Mouse (Mus musculus) neural tube, embryonic 11.5 days (tissue): Measurements from ENCODE around the gene Dapl1. TPM values are rescaled to one million over a fixed set of nuclear protein-coding genes. Genes with fewer than 3 reads are reported as not detected.

Experiments
- ATAC-seq: fragments of 200-750 bp; cut with Nextera tagmentation; 2 replicates; pipeline ENCODE4 v1.8.0; 2017; ENCODE audit warnings: moderate number of reproducible peaks, mild to moderate bottlenecking, moderate TSS enrichment, moderate library complexity; ENCODE audit not compliant: insufficient read depth, low FRiP score, low TSS enrichment
- DNase-seq: peaks from one replicate; pipeline ENCODE4 v3.0.0-alpha.2; 2015; ENCODE audit warnings: low spot score
- H3K27ac ChIP-seq: fragments of 300-500 bp; sonication (generic); 2 replicates; pipeline ENCODE4 v1.5.1; 2014; ENCODE audit warnings: low read depth, mild to moderate bottlenecking, low read length
- H3K27me3 ChIP-seq: fragments of 300-500 bp; sonication (generic); 2 replicates; pipeline ENCODE4 v1.6.1; 2014; ENCODE audit warnings: mild to moderate bottlenecking, low read length, mixed read lengths; ENCODE audit not compliant: control insufficient read depth, insufficient read depth
- H3K36me3 ChIP-seq: fragments of 300-500 bp; sonication (generic); 2 replicates; pipeline ENCODE4 v1.6.1; 2014; ENCODE audit warnings: mild to moderate bottlenecking, low read length, moderate library complexity, mixed read lengths; ENCODE audit not compliant: control insufficient read depth, insufficient read depth
- H3K4me1 ChIP-seq: fragments of 300-500 bp; sonication (generic); 2 replicates; pipeline ENCODE4 v1.6.1; 2014; ENCODE audit warnings: low read length, mixed read lengths; ENCODE audit not compliant: control insufficient read depth, insufficient read depth
- H3K4me2 ChIP-seq: fragments of 300-500 bp; sonication (generic); 2 replicates; pipeline ENCODE4 v1.6.1; 2014; ENCODE audit warnings: low read depth, mild to moderate bottlenecking, moderate library complexity
- H3K4me3 ChIP-seq: fragments of 300-500 bp; sonication (generic); 2 replicates; pipeline ENCODE4 v1.5.1; 2014; ENCODE audit warnings: low read depth, low read length
- H3K9ac ChIP-seq: fragments of 300-500 bp; sonication (generic); 2 replicates; pipeline ENCODE4 v1.6.1; 2014; ENCODE audit warnings: mild to moderate bottlenecking, low read length
- H3K9me3 ChIP-seq: fragments of 300-500 bp; sonication (generic); 2 replicates; pipeline ENCODE4 v1.6.1; 2016; ENCODE audit warnings: low read length; ENCODE audit not compliant: control insufficient read depth
- WGBS: fragments of 180-500 bp; shearing (Covaris S2); extraction: QIAGEN DNeasy Blood & Tissue Kit; methylation state at CpG from one replicate; pipeline ENCODE4 v1.1.7; 2014; 5-methylcytosine and 5-hydroxymethylcytosine counted together
- polyA plus RNA-seq: library from polyadenylated mRNA; unstranded; fragments of >200 nt; fragmentation: Nextera tagmentation; extraction: Ambion mirVana; gene quantifications from 2 replicates; pipeline ENCODE4 v1.2.1, GENCODE M21; 2014

Dapl1 gene
- polyA plus RNA-seq, 1 experiment from 2014 or later, result not detected

GRCm38 (mm10) chr2:59488235-59488634, 3.8 kb downstream of the Dapl1 start:
- Histone ChIP-seq H3K9ac (no peak overlapping the region), H3K4me1 (no peaks in the 10 kb centered on the region), H3K36me3 (no peaks in the 10 kb centered on the region), H3K9me3 (no peaks in the 10 kb centered on the region), H3K27me3 (no peaks in the 10 kb centered on the region), H3K27ac (no peak overlapping the region), H3K4me3 (no peak overlapping the region), H3K4me2 (no peak overlapping the region)
- DNase-seq, result no peak
- ATAC-seq, result no peak
- 72% methylated on average over 2 of the region's 2 CpGs for WGBS

DNA sequence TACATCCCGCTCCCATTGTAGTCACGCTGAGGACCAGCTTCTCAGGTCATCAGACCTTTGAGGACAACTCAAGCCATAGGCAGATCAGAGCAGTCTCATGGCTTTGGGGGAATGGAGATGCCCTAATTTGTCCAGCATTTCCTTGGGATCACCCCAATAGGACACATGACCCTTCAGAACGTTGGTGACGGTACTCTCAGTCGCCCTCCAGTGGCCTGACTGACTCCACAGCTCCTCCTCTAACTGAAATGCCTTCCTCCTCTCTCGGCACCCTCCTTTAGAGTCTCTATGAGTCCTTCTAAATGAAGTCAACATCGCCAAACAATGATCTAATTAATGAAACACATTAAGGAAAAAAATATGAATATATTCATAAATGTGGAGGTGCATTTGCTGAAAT, 5.9 kb downstream of the Dapl1 start:
- ATAC-seq, result no peak
- Histone ChIP-seq H3K9me3 (no peaks in the 10 kb centered on the region), H3K4me2 (no peak overlapping the region), H3K4me1 (no peaks in the 10 kb centered on the region), H3K27me3 (no peaks in the 10 kb centered on the region), H3K27ac (no peak overlapping the region), H3K9ac (no peak overlapping the region), H3K4me3 (no peak overlapping the region), H3K36me3 (no peaks in the 10 kb centered on the region)
- no peak for DNase-seq
- 74% methylated on average over 7 of the region's 7 CpGs for WGBS

- no peaks in the 10 kb centered on the region for H3K9me3 ChIP-seq
- no peak overlapping the region for H3K27ac ChIP-seq
- no peaks in the 10 kb centered on the region for H3K27me3 ChIP-seq
- H3K4me3 ChIP-seq, result no peak overlapping the region
- DNase-seq (no peak), ATAC-seq (no peak)
- WGBS, result 60% methylated on average over 13 of the region's 13 CpGs
- no peak overlapping the region for H3K4me2 ChIP-seq
- H3K4me1 ChIP-seq, result no peaks in the 10 kb centered on the region
- H3K9ac ChIP-seq, result no peak overlapping the region
- H3K36me3 ChIP-seq, result no peaks in the 10 kb centered on the region
Measured at GRCm38 (mm10) chr2:59493445-59494085, 9.1 kb downstream of the Dapl1 start.

- Histone ChIP-seq H3K4me3 (no peak overlapping the region), H3K4me1 (no peaks in the 10 kb centered on the region), H3K4me2 (no peak overlapping the region), H3K36me3 (no peaks in the 10 kb centered on the region), H3K27me3 (no peaks in the 10 kb centered on the region), H3K27ac (no peak overlapping the region), H3K9me3 (no peaks in the 10 kb centered on the region), H3K9ac (no peak overlapping the region)
- no peak for DNase-seq
- WGBS, result 91% methylated on average over 8 of the region's 8 CpGs
- ATAC-seq, result no peak
Measured at GRCm38 (mm10) chr2:59499146-59499545, 14.7 kb downstream of the Dapl1 start.

- no peaks in the 10 kb centered on the region for H3K36me3 ChIP-seq
- no peaks in the 10 kb centered on the region for H3K4me1 ChIP-seq
- ATAC-seq, result no peak
- no peaks in the 10 kb centered on the region for H3K27me3 ChIP-seq
- no peaks in the 10 kb centered on the region for H3K9me3 ChIP-seq
- WGBS, result 88% methylated on average over 2 of the region's 2 CpGs
- H3K4me3 ChIP-seq, result no peak overlapping the region
- no peak for DNase-seq
- H3K9ac ChIP-seq, result no peak overlapping the region
- no peak overlapping the region for H3K27ac ChIP-seq
- H3K4me2 ChIP-seq, result no peak overlapping the region
Measured at GRCm38 (mm10) chr2:59499717-59500116, 15.3 kb downstream of the Dapl1 start.

DNA sequence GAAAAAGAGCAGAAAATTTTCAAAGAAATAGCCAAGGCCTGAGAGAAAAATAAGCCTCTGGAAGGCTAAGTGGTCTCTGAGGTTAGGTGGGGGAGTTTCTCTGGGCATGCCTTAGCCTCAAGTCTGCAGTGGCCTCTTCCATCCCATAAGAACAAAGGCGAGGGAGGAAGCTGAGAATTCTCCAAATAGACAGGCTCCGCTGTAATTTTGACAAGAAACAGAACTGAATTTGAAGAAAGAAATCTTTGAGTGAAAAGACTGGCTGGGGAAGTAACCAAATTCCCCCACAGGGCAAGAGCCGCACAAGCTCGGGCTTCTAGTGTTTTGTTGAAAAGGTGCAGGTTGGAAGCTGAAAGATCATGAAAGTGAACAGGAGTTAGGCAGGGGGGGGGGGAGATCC, 24.6 kb downstream of the Dapl1 start:
- Histone ChIP-seq H3K9me3 (no peaks in the 10 kb centered on the region), H3K4me1 (no peaks in the 10 kb centered on the region), H3K4me3 (no peak overlapping the region), H3K4me2 (no peak overlapping the region), H3K27ac (no peak overlapping the region), H3K27me3 (no peaks in the 10 kb centered on the region), H3K9ac (no peak overlapping the region), H3K36me3 (no peaks in the 10 kb centered on the region)
- ATAC-seq (no peak), DNase-seq (no peak)
- WGBS, result 81% methylated on average over 4 of the region's 4 CpGs

DNA sequence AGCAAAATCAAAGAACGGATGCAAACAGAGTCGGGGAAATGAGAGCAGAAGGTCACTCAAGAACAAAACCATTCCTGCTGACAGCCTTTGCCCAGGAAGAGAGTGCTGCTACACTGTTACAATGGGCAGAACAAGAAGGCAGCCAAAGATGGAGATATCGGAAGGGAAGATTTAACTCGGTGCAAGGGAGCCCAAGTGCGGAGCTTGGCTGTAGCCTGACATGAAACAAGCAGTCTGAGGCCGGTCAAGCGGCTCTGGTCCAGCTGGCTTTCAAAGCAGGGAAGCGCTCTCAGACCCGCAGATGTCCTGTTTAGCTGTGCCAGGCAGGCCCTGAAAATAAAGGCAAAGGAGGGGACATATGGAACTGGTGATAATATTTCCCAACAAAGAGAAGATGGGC, 26.0 kb downstream of the Dapl1 start:
- H3K9ac ChIP-seq, result no peak overlapping the region
- H3K27me3 ChIP-seq, result no peaks in the 10 kb centered on the region
- no peak overlapping the region for H3K27ac ChIP-seq
- no peak overlapping the region for H3K4me2 ChIP-seq
- H3K9me3 ChIP-seq, result no peaks in the 10 kb centered on the region
- ATAC-seq (no peak), DNase-seq (no peak)
- 54% methylated on average over 9 of the region's 9 CpGs for WGBS
- H3K4me3 ChIP-seq, result no peak overlapping the region
- no peaks in the 10 kb centered on the region for H3K36me3 ChIP-seq
- no peaks in the 10 kb centered on the region for H3K4me1 ChIP-seq

DNA sequence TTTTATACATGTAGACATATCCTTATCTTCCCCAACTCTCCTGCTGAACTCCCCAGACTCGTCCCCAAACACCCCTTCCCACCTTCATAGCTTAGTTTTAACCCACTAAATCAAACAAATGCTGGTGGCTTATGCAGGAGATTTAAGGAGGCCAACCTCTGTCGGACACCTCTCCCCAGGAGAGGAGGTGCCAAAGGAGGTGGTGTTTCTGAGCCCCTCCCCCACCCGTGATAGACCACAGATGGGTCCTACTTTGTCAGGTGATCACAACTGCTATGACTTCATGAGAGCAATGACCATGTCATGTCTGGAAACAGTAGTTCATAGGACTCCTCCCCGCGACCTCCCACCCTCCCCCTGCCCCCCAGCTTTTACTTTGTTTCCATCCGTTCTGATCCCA, 26.4 kb downstream of the Dapl1 start:
- DNase-seq (no peak), ATAC-seq (no peak)
- H3K9ac ChIP-seq, result no peak overlapping the region
- no peak overlapping the region for H3K27ac ChIP-seq
- H3K4me3 ChIP-seq, result no peak overlapping the region
- H3K27me3 ChIP-seq, result no peaks in the 10 kb centered on the region
- no peaks in the 10 kb centered on the region for H3K4me1 ChIP-seq
- H3K4me2 ChIP-seq, result no peak overlapping the region
- H3K9me3 ChIP-seq, result no peaks in the 10 kb centered on the region
- 75% methylated on average over 6 of the region's 6 CpGs for WGBS
- H3K36me3 ChIP-seq, result no peaks in the 10 kb centered on the region

GRCm38 (mm10) chr2:59520663-59521062, 36.2 kb downstream of the Dapl1 start:
- H3K4me1 ChIP-seq, result no peaks in the 10 kb centered on the region
- no peak overlapping the region for H3K4me3 ChIP-seq
- DNase-seq, result no peak
- ATAC-seq, result no peak
- no peak overlapping the region for H3K4me2 ChIP-seq
- WGBS, result 90% methylated on average over 10 of the region's 10 CpGs
- no peak overlapping the region for H3K27ac ChIP-seq
- no peaks in the 10 kb centered on the region for H3K36me3 ChIP-seq
- H3K9ac ChIP-seq, result no peak overlapping the region
- no peaks in the 10 kb centered on the region for H3K9me3 ChIP-seq
- no peaks in the 10 kb centered on the region for H3K27me3 ChIP-seq
